Mouse (Mus musculus): ENCODE measurements around the gene Hscb. TPM values are rescaled to one million over a fixed set of nuclear protein-coding genes. Genes with fewer than 3 reads are reported as not detected.

Gene Hscb
- polyA plus RNA-seq, 1 experiment = 22.4 TPM

- peak overlapping the region; percentile 67 for H3K4me3 ChIP-seq (replicated peaks)
Observed at GRCm38 (mm10) chr5:110779276-110779997, 60.1 kb downstream of the Hscb start.

More at GRCm38 (mm10) chr5:110779276-110779997, 60.1 kb downstream of the Hscb start:
- no peak for TF ChIP-seq TAL1 (IDR thresholded peaks at IDR 0.05; ENCODE audit: low read length)
- no peak for TF ChIP-seq GATA1 (IDR thresholded peaks at IDR 0.05; ENCODE audit: low read length)
- H3K9me3 ChIP-seq (ENCODE audit: control insufficient read depth, low read length) = no peaks in the 10 kb centered on the region
- H3K4me1 ChIP-seq (ENCODE audit: control insufficient read depth) = peaks cover 75% of the 10 kb centered on the region
- H3K27me3 ChIP-seq (ENCODE audit: control insufficient read depth) = no peaks in the 10 kb centered on the region
- H3K36me3 ChIP-seq (ENCODE audit: control insufficient read depth) = peaks cover 56% of the 10 kb centered on the region

Other genes starting within 250 kb of the Hscb start
- 9.2 and 10.1 TPM in 2 replicates for gene Noc4l, start 186.4 kb downstream of the Hscb start, polyA plus RNA-seq (2012)
- gene Ddx51, start 186.3 kb downstream of the Hscb start, polyA plus RNA-seq (2012) = 0.18 and 0.28 TPM in 2 replicates
- gene Ep400, start 69.1 kb downstream of the Hscb start, polyA plus RNA-seq (2012) = 4.0 and 6.5 TPM in 2 replicates
- gene Pus1, start 59.1 kb downstream of the Hscb start, polyA plus RNA-seq (2012) = 3.1 and 3.7 TPM in 2 replicates
- gene Ulk1, start 29.7 kb downstream of the Hscb start, polyA plus RNA-seq (2012) = 17.0 and 20.3 TPM in 2 replicates
- 0.50 and 0.52 TPM in 2 replicates for gene Chek2, start 202 bp upstream of the Hscb start, polyA plus RNA-seq (2012)
- gene Ttc28, start 40.0 kb upstream of the Hscb start, polyA plus RNA-seq (2012) = 0.04 and 0.06 TPM in 2 replicates